8 mouse cellular contexts compared by ENCODE assay signal in the genomic region with DNA sequence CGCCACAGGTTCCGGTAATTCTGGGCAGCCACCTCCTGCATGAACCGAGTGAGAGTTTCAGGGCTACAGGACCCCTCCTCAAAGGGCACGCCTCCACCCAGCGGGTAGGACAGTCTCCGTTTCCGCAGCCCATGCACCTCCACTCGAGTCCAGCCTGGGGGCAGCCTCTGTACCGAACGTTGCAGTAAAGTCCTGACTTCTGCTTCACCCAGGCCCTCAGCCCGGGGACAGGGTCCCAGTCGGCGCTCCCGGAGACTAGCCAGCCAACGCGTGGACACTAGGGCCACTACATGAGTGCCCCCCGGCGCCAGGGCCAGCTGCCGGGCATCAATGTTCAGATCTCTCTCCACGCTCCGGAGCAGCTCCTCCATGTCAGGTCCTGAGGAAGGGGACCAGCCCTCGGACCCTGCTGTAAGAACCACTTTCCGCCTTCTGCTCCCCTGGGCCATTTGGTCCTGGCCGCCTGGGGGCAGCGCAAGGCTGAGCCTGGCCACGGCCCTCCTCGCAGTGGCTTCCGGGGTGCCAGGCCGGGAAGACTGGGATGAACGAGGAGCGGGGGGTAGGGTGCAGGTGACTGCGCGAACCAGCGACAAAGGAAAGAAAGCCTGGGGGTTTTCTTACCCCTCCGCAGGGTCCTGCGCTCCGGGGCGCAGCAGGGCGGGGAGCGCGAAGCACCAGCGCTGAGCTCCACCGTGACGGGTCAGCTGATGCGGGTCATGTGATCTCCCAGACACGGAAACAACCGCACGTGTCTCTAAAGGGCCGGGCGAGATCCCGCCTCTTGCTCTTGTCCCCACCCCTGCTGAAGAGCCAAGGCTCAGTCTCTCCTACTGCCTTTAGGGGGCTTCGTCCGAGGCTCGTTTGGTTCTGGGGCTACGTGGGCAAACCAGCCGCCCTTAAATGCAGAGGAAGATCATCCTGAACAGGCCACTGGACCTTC. TPM values are rescaled to one million over a fixed set of nuclear protein-coding genes. Genes with fewer than 3 reads are reported as not detected.
A peak's percentile ranks its signal among the peaks of the same experiment; 100 is the strongest.
DNase-seq lines count a peak whose midpoint lies in the region; ATAC-seq and TF ChIP-seq lines count a peak whose summit lies in the region.

A gene (minus strand): TSS at position 727 of the 940 bp plus-strand sequence.

- peak within 1 kb of the TSS; percentile 98 for H3K4me2 ChIP-seq in hindbrain, embryonic 16.5 days (ENCODE audit: low read length)

- H3K9ac ChIP-seq in hindbrain, embryonic 16.5 days (ENCODE audit: low read depth, low read length): peak within 1 kb of the TSS; percentile 81

- H3K4me1 ChIP-seq in hindbrain, embryonic 16.5 days (ENCODE audit: control insufficient read depth, insufficient read depth, low read depth, low read length): peaks cover 15% of the 10 kb centered on the region

- H3K27me3 ChIP-seq in hindbrain, embryonic 16.5 days (replicated peaks; ENCODE audit: control insufficient read depth, insufficient read depth, low read length): no peaks in the 10 kb centered on the region

- H3K36me3 ChIP-seq in hindbrain, embryonic 16.5 days (ENCODE audit: control insufficient read depth, insufficient read depth, low read length): no peaks in the 10 kb centered on the region

- peak; percentile 93 for DNase-seq in gastrocnemius, adult 2 months
- DNase-seq in left cerebral cortex, adult 11 months (ENCODE audit: low spot score): peak; percentile 79
- peak; percentile 90 to 92 for DNase-seq in lung, postnatal 4 days
- DNase-seq in retina, postnatal 7 days (ENCODE audit: low read depth, low spot score): peak; percentile 70
- peak; percentile 86 to 89 for DNase-seq in urinary bladder, adult 18-20 months (ENCODE audit: low spot score in 2 of 2)

- peak; percentile 93 for ATAC-seq in activated CD4-positive, CD25-positive, alpha-beta regulatory T cell, adult 4 months
- ATAC-seq in common myeloid progenitor, adult 5-6 weeks (replicated peaks; ENCODE audit: low read depth, poor library complexity, severe bottlenecking): peak; percentile 77
- peak; percentile 97 for ATAC-seq in hindbrain, embryonic 16.5 days

- H3K9me3 ChIP-seq in hindbrain, embryonic 16.5 days (ENCODE audit: control insufficient read depth, low read length): no peaks in the 10 kb centered on the region

- H3K4me3 ChIP-seq in gastrocnemius, adult 2 months: peak within 1 kb of the TSS; percentile 88
- H3K4me3 ChIP-seq in hindbrain, embryonic 16.5 days (ENCODE audit: low read length): peak within 1 kb of the TSS; percentile 70

- WGBS in hindbrain, embryonic 16.5 days: 2% methylated on average over 51 of the region's 56 CpGs

- TF ChIP-seq CTCF in gastrocnemius, adult 2 months (IDR thresholded peaks at IDR 0.05): peak; percentile 62

- H3K27ac ChIP-seq in gastrocnemius, adult 2 months: peak within 1 kb of the TSS; percentile 88
- H3K27ac ChIP-seq in hindbrain, embryonic 16.5 days (ENCODE audit: low read depth, low read length): peak within 1 kb of the TSS; percentile 72

- intact Hi-C loops in gastrocnemius, adult 2 months (cut with DNase I): no loop called here

RNA-seq across cellular contexts. Expression of the gene that starts here (rescaled TPM):
- polyA plus RNA-seq in activated CD4-positive, CD25-positive, alpha-beta regulatory T cell, adult 4 months (2017; shearing (Covaris generic)): 1 to 10 TPM; 5.2 to 7.3 TPM
- total RNA-seq in common myeloid progenitor, adult 5-6 weeks (2017): 8.4 and 8.6 TPM in 2 replicates
- total RNA-seq in gastrocnemius, adult 2 months (2021): 1 to 10 TPM; 4.9 to 6.4 TPM
- 6.1 and 8.1 TPM in 2 replicates for polyA plus RNA-seq in hindbrain, embryonic 16.5 days (2015; fragmentation: Nextera tagmentation; extraction: Ambion mirVana)

Comparison
In these comparisons a context has a peak if more than half of its experiments do, and no peak if none do; other contexts are left out.
1. Peak in every context shown above with its lines: DNase-seq, ATAC-seq, H3K4me3 ChIP-seq and H3K27ac ChIP-seq.